Mouse (Mus musculus): ENCODE measurements around the gene Nek7. TPM values are rescaled to one million over a fixed set of nuclear protein-coding genes. Genes with fewer than 3 reads are reported as not detected.

Nek7 gene
- 10 to 100 TPM; 62.1 to 63.5 TPM for total RNA-seq (2021)

GRCm38 (mm10) chr1:138619996-138620461 is at the start of gene Nek7:
Gene Nek7, minus strand, starts transcription at chr1:138620141.
- DNase-seq = peak; percentile 64 to 72
- intact Hi-C loops (cut with DNase I) = loop anchor here (2.0 to 5.0 kb wide), 4 partner anchors 43 to 293 kb away; no protein-coding TSS in a partner anchor

GRCm38 (mm10) chr1:138662342-138662741 is 42.4 kb upstream of the Nek7 start:
- intact Hi-C loops (cut with DNase I) = no loop called here
- no peak for DNase-seq

GRCm38 (mm10) chr1:138654212-138654611 is 34.3 kb upstream of the Nek7 start:
- DNase-seq = no peak
- intact Hi-C loops (cut with DNase I) = no loop called here

- intact Hi-C loops (cut with DNase I) = no loop called here
These were observed 25.1 kb upstream of the Nek7 start for GRCm38 (mm10) chr1:138644991-138645390.

GRCm38 (mm10) chr1:138643306-138643830 is 23.4 kb upstream of the Nek7 start:
- intact Hi-C loops (cut with DNase I) = no loop called here
- no peak for DNase-seq

More at GRCm38 (mm10) chr1:138644991-138645390, 25.1 kb upstream of the Nek7 start:
- peak; percentile 30 to 32 for DNase-seq

GRCm38 (mm10) chr1:138640934-138641461 is 21.1 kb upstream of the Nek7 start:
- no peak for DNase-seq
- intact Hi-C loops (cut with DNase I) = no loop called here

- peak; percentile 30 to 46 for DNase-seq
- intact Hi-C loops (cut with DNase I) = loop anchor here (1.0 to 5.0 kb wide), 3 partner anchors 79 to 310 kb away; no protein-coding TSS in a partner anchor
These were observed 17.9 kb upstream of the Nek7 start for GRCm38 (mm10) chr1:138637850-138638249.

GRCm38 (mm10) chr1:138634561-138634960 is 14.6 kb upstream of the Nek7 start:
- intact Hi-C loops (cut with DNase I) = no loop called here
- DNase-seq = no peak

- intact Hi-C loops (cut with DNase I) = no loop called here
These were observed 9.0 kb upstream of the Nek7 start for GRCm38 (mm10) chr1:138628919-138629318.

GRCm38 (mm10) chr1:138628486-138628885 is 8.5 kb upstream of the Nek7 start:
- intact Hi-C loops (cut with DNase I) = no loop called here
- DNase-seq = no peak

More at GRCm38 (mm10) chr1:138628919-138629318, 9.0 kb upstream of the Nek7 start:
- no peak for DNase-seq

- intact Hi-C loops (cut with DNase I) = no loop called here
- no peak for DNase-seq
These were observed 7.9 kb upstream of the Nek7 start for GRCm38 (mm10) chr1:138627804-138628203.

- intact Hi-C loops (cut with DNase I) = no loop called here
These were observed 6.3 kb upstream of the Nek7 start for GRCm38 (mm10) chr1:138626288-138626687.

GRCm38 (mm10) chr1:138623870-138624269 is 3.9 kb upstream of the Nek7 start:
- intact Hi-C loops (cut with DNase I) = loop anchor here (5.0 kb wide), 1 partner anchor 297 kb away; no protein-coding TSS in a partner anchor

More at GRCm38 (mm10) chr1:138626288-138626687, 6.3 kb upstream of the Nek7 start:
- no peak for DNase-seq

GRCm38 (mm10) chr1:138622831-138623230 is 2.9 kb upstream of the Nek7 start:
- peak in 1 of 2 experiments; percentile 13 for DNase-seq
- intact Hi-C loops (cut with DNase I) = loop anchor here (5.0 kb wide), 1 partner anchor 296 kb away; no protein-coding TSS in a partner anchor

More at GRCm38 (mm10) chr1:138623870-138624269, 3.9 kb upstream of the Nek7 start:
- DNase-seq = no peak

- DNase-seq = peak; percentile 77 to 79
- intact Hi-C loops (cut with DNase I) = loop anchor here (5.0 kb wide), 1 partner anchor 295 kb away; no protein-coding TSS in a partner anchor
These were observed 2.5 kb upstream of the Nek7 start for GRCm38 (mm10) chr1:138622431-138622830.

GRCm38 (mm10) chr1:138619114-138619971 is 598 bp downstream of the Nek7 start:
- intact Hi-C loops (cut with DNase I) = loop anchor here (2.0 to 5.0 kb wide), 2 partner anchors 43 to 112 kb away; no protein-coding TSS in a partner anchor
- peak; percentile 98 to 99 for DNase-seq

- intact Hi-C loops (cut with DNase I) = loop anchor here (2.0 to 5.0 kb wide), 2 partner anchors 41 to 111 kb away; no protein-coding TSS in a partner anchor
- DNase-seq = peak; percentile 94 to 95
These were observed 2.0 kb downstream of the Nek7 start for GRCm38 (mm10) chr1:138618012-138618354.

GRCm38 (mm10) chr1:138617279-138618011 is 2.5 kb downstream of the Nek7 start:
- peak; percentile 38 to 42 for DNase-seq
- intact Hi-C loops (cut with DNase I) = loop anchor here (2.0 to 5.0 kb wide), 2 partner anchors 41 to 110 kb away; no protein-coding TSS in a partner anchor

GRCm38 (mm10) chr1:138615388-138615787 is 4.6 kb downstream of the Nek7 start:
- intact Hi-C loops (cut with DNase I) = loop anchor here (5.0 kb wide), 1 partner anchor 108 kb away; no protein-coding TSS in a partner anchor
- no peak for DNase-seq

Data from heart, postnatal 10 days (tissue).